ENCODE assay signal across 23 mouse cellular contexts in genomic region chr11:23017943-23018342, GRCm38 (mm10). TPM values are rescaled to one million over a fixed set of nuclear protein-coding genes. Genes with fewer than 3 reads are reported as not detected.
DNase-seq lines count a peak whose midpoint lies in the region; TF ChIP-seq lines count a peak whose summit lies in the region.
"Had no signal": no experiment of that assay in that cellular context is flagged by ENCODE, and none has a peak within 500 bp of the region (broad histone marks: within the 10 kb centered on the region; RNA-seq: fewer than 3 reads in every experiment).

No protein-coding gene starts in this region.

- intact Hi-C loops in heart, postnatal 14 days (cut with DNase I), result no loop called here

- no peak overlapping the region for H3K27ac ChIP-seq in CH12.LX (ENCODE audit: insufficient read depth, low read depth)
- H3K27ac ChIP-seq in forebrain, embryonic 10.5 days, result no peak overlapping the region
- H3K27ac ChIP-seq: embryonic facial prominence, embryonic 10.5 days; embryonic facial prominence, embryonic 12.5 days; forebrain, embryonic 12.5 days had no signal

- H3K4me1 ChIP-seq in CH12.LX (ENCODE audit: control insufficient read depth in 1 of 2, insufficient read depth in 2 of 2), result peaks cover 0 to 7% of the 10 kb centered on the region in 2 experiments; a peak in 1 of 4 replicates
- no peaks in the 10 kb centered on the region for H3K4me1 ChIP-seq in forebrain, embryonic 10.5 days
- H3K4me1 ChIP-seq: forebrain, embryonic 12.5 days had no signal

- in situ Hi-C loops in CH12.LX (cut with MboI; ENCODE audit: low pct_ligation_motif_present, low pct_unique_long_range_greater_than_20kb, low sequenced_read_pairs), result no loop called here

- TF ChIP-seq EP300 in CH12.LX (IDR thresholded peaks at IDR 0.05; ENCODE audit: low read length), result no peak

- no peak for TF ChIP-seq RAD21 in CH12.LX (IDR thresholded peaks at IDR 0.05; ENCODE audit: low read depth, low read length)

- H3K27me3 ChIP-seq in CH12.LX (replicated peaks), result no peaks in the 10 kb centered on the region
- no peaks in the 10 kb centered on the region for H3K27me3 ChIP-seq in forebrain, embryonic 10.5 days (ENCODE audit: poor library complexity, severe bottlenecking)
- H3K27me3 ChIP-seq: embryonic facial prominence, embryonic 12.5 days; forebrain, embryonic 12.5 days; Patski had no signal

- dilution Hi-C loops in CH12.LX (cut with MboI; ENCODE audit: extremely low pct_ligation_motif_present, extremely low pct_unique_long_range_greater_than_20kb, low sequenced_read_pairs), result no loop called here

- H3K9me3 ChIP-seq in CH12.LX (replicated peaks; ENCODE audit: low read length), result peaks cover 6% of the 10 kb centered on the region
- H3K9me3 ChIP-seq in forebrain, embryonic 10.5 days, result peaks cover 5% of the 10 kb centered on the region; the same call in 1 of the 2 replicates
- H3K9me3 ChIP-seq: embryonic facial prominence, embryonic 10.5 days; embryonic facial prominence, embryonic 12.5 days; forebrain, embryonic 12.5 days had no signal

- no peak overlapping the region for H3K4me3 ChIP-seq in CH12.LX (replicated peaks in 1 of 3; ENCODE audit: low read depth in 2 of 3, low read length in 2 of 3, poor library complexity in 1 of 3)
- no peak overlapping the region for H3K4me3 ChIP-seq in forebrain, embryonic 10.5 days
- H3K4me3 ChIP-seq: embryonic facial prominence, embryonic 10.5 days; embryonic facial prominence, embryonic 12.5 days; forebrain, embryonic 12.5 days had no signal

- H3K4me2 ChIP-seq in CH12.LX (ENCODE audit: insufficient read depth, low read depth, poor library complexity, severe bottlenecking), result no peak overlapping the region
- H3K4me2 ChIP-seq: embryonic facial prominence, embryonic 12.5 days; forebrain, embryonic 12.5 days had no signal

- TF ChIP-seq CTCF in CH12.LX (conservative IDR thresholded peaks at IDR 0.05 in 1 of 2, IDR thresholded peaks at IDR 0.05 in 1 of 2; ENCODE audit: low read depth in 2 of 2, low read length in 2 of 2), result no peak

- no peak for TF ChIP-seq POLR2A in CH12.LX (IDR thresholded peaks at IDR 0.05; ENCODE audit: low read depth, low read length)

- H3K36me3 ChIP-seq in CH12.LX (replicated peaks in 1 of 2; ENCODE audit: control insufficient read depth in 1 of 2, insufficient read depth in 1 of 2, low read length in 1 of 2), result peaks cover 0 to 3% of the 10 kb centered on the region in 2 experiments
- no peaks in the 10 kb centered on the region for H3K36me3 ChIP-seq in forebrain, embryonic 10.5 days (replicated peaks)
- H3K36me3 ChIP-seq: embryonic facial prominence, embryonic 10.5 days; embryonic facial prominence, embryonic 12.5 days; forebrain, embryonic 12.5 days had no signal

- H3K79me2 ChIP-seq in CH12.LX (replicated peaks; ENCODE audit: control insufficient read depth, extremely low read depth, insufficient read depth, poor library complexity, severe bottlenecking), result no peaks in the 10 kb centered on the region

- peak; percentile 35 for DNase-seq in 416B (ENCODE audit: low read depth)
- peak; percentile 31 for DNase-seq in CH12.LX (ENCODE audit: extremely low read depth)
- peak; percentile 43 for DNase-seq in R1 (ENCODE audit: low read depth, low spot score)
- DNase-seq in induced T-regulatory cell, adult 2 months (ENCODE audit: low read depth), result peak; percentile 22
- DNase-seq in forebrain, embryonic 10.5 days (ENCODE audit: extremely low spot score, low spot score), result no peak
- DNase-seq in embryo, embryonic 9.5 days (ENCODE audit: extremely low spot score), result no peak
- DNase-seq in heart, postnatal 14 days, result no peak
- DNase-seq in spleen, postnatal 36 days (ENCODE audit: low spot score in 2 of 2), result no peak
- DNase-seq: adrenal gland, adult 2 months; adrenal gland, postnatal 10 days; adrenal gland, postnatal 25 days; B cell, adult 2 months; cerebellum, adult 11 months; cerebellum, adult 18-20 months; cerebellum, adult 8-10 months; cerebellum, adult 9-11 months; cerebellum, postnatal 14 days; cerebellum, postnatal 36 days; embryo, embryonic 11 days had no signal

- WGBS in forebrain, embryonic 10.5 days, result 91% methylated on average over 4 of the region's 4 CpGs

- H3K9ac ChIP-seq in CH12.LX (ENCODE audit: insufficient read depth, low read depth), result no peak overlapping the region
- H3K9ac ChIP-seq: embryonic facial prominence, embryonic 12.5 days; forebrain, embryonic 12.5 days had no signal

TF ChIP-seq in CH12.LX, 34 proteins besides CTCF, POLR2A, EP300 and RAD21:
- TF ChIP-seq ZMIZ1 (IDR thresholded peaks at IDR 0.05; ENCODE audit: low read depth, low read length), result no peak
- no peak for TF ChIP-seq MAX (IDR thresholded peaks at IDR 0.05; ENCODE audit: low read length)
- TF ChIP-seq CHD2 (IDR thresholded peaks at IDR 0.05; ENCODE audit: low read length), result no peak
- TF ChIP-seq JUN (IDR thresholded peaks at IDR 0.05; ENCODE audit: insufficient read depth, low read depth, low read length), result no peak
- TF ChIP-seq POLR2AphosphoS2 (IDR thresholded peaks at IDR 0.05; ENCODE audit: low read depth, low read length), result no peak
- no peak for TF ChIP-seq ELF1 (IDR thresholded peaks at IDR 0.05; ENCODE audit: low read depth, low read length)
- TF ChIP-seq E2F4 (IDR thresholded peaks at IDR 0.05; ENCODE audit: insufficient replicate concordance, low read depth, low read length), result no peak
- no peak for TF ChIP-seq CHD1 (IDR thresholded peaks at IDR 0.05; ENCODE audit: low read depth, low read length)
- TF ChIP-seq ZKSCAN1 (IDR thresholded peaks at IDR 0.05; ENCODE audit: borderline replicate concordance, low read depth, low read length), result no peak
- TF ChIP-seq ETS1 (conservative IDR thresholded peaks at IDR 0.05; ENCODE audit: low read depth, low read length), result no peak
- TF ChIP-seq SIN3A (IDR thresholded peaks at IDR 0.05; ENCODE audit: low read length), result no peak
- TF ChIP-seq MEF2A (IDR thresholded peaks at IDR 0.05; ENCODE audit: borderline replicate concordance, low read depth, low read length), result no peak
- TF ChIP-seq MAFK (IDR thresholded peaks at IDR 0.05; ENCODE audit: insufficient replicate concordance, low read length), result no peak
- no peak for TF ChIP-seq USF2 (conservative IDR thresholded peaks at IDR 0.05; ENCODE audit: low read depth, low read length)
- TF ChIP-seq MAZ (IDR thresholded peaks at IDR 0.05; ENCODE audit: low read depth, low read length), result no peak
- TF ChIP-seq TCF12 (IDR thresholded peaks at IDR 0.05; ENCODE audit: low read depth, low read length), result no peak
- TF ChIP-seq ZC3H11A (IDR thresholded peaks at IDR 0.05; ENCODE audit: low read depth, low read length), result no peak

RNA-seq across cellular contexts. Expression of gene Fam161a, which starts 10.6 kb away (rescaled TPM):
- total RNA-seq in CH12.LX (2012; rRNA removed) (1.5 and 2.0 TPM in 2 replicates), CH12.LX (2014; rRNA removed) (0.69 and 1.4 TPM in 2 replicates)
- polyA plus RNA-seq in CH12.LX (2012; ENCODE audit: insufficient read length, low read depth), result 1.3 and 2.0 TPM in 2 replicates
- polyA plus RNA-seq in forebrain, embryonic 10.5 days (2016; fragmentation: Nextera tagmentation; extraction: Ambion mirVana), result 1.8 and 2.2 TPM in 2 replicates
- total RNA-seq in heart, postnatal 14 days (2021), result 1 to 10 TPM; 2.9 to 3.8 TPM

RNA-seq across cellular contexts. Expression of gene Cct4, which starts 27.6 kb away (rescaled TPM):
- total RNA-seq in CH12.LX (2012; rRNA removed) (475 and 482 TPM in 2 replicates), CH12.LX (2014; rRNA removed) (874 and 992 TPM in 2 replicates)
- 512 and 569 TPM in 2 replicates for polyA plus RNA-seq in CH12.LX (2012; ENCODE audit: insufficient read length, low read depth)
- polyA plus RNA-seq in forebrain, embryonic 10.5 days (2016; fragmentation: Nextera tagmentation; extraction: Ambion mirVana), result 422 and 434 TPM in 2 replicates
- total RNA-seq in heart, postnatal 14 days (2021), result 100 to 1,000 TPM; 108 to 120 TPM

RNA-seq across cellular contexts. Expression of gene Commd1, which starts 35.8 kb away (rescaled TPM):
- total RNA-seq in CH12.LX (2012; rRNA removed), result 109 and 127 TPM in 2 replicates
- total RNA-seq in CH12.LX (2014; rRNA removed), result 163 and 192 TPM in 2 replicates
- 113 and 137 TPM in 2 replicates for polyA plus RNA-seq in CH12.LX (2012; ENCODE audit: insufficient read length, low read depth)
- 385 and 388 TPM in 2 replicates for polyA plus RNA-seq in forebrain, embryonic 10.5 days (2016; fragmentation: Nextera tagmentation; extraction: Ambion mirVana)
- total RNA-seq in heart, postnatal 14 days (2021), result 100 to 1,000 TPM; 150 to 168 TPM

RNA-seq across cellular contexts. Expression of gene Gm28048, which starts 36.1 kb away (rescaled TPM):
- total RNA-seq in CH12.LX (2012; rRNA removed), result 30.8 and 32.6 TPM in 2 replicates
- total RNA-seq in CH12.LX (2014; rRNA removed), result 93.3 and 101 TPM in 2 replicates
- polyA plus RNA-seq in CH12.LX (2012; ENCODE audit: insufficient read length, low read depth), result 47.3 and 59.5 TPM in 2 replicates
- 4.3 and 4.4 TPM in 2 replicates for polyA plus RNA-seq in forebrain, embryonic 10.5 days (2016; fragmentation: Nextera tagmentation; extraction: Ambion mirVana)
- 1 to 10 TPM; 5.5 to 9.2 TPM for total RNA-seq in heart, postnatal 14 days (2021)
- polyA plus RNA-seq: adrenal gland, adult 2 months had no signal

RNA-seq across cellular contexts. Expression of gene Zrsr1, which starts 46.1 kb away (rescaled TPM):
- total RNA-seq in CH12.LX (2012; rRNA removed) (4.0 and 4.4 TPM in 2 replicates), CH12.LX (2014; rRNA removed) (4.7 and 4.8 TPM in 2 replicates)
- 9.3 and 12.9 TPM in 2 replicates for polyA plus RNA-seq in CH12.LX (2012; ENCODE audit: insufficient read length, low read depth)
- polyA plus RNA-seq in forebrain, embryonic 10.5 days (2016; fragmentation: Nextera tagmentation; extraction: Ambion mirVana), result 2.4 and 2.8 TPM in 2 replicates
- 10 to 100 TPM; 10.2 to 11.6 TPM for total RNA-seq in heart, postnatal 14 days (2021)

Comparison
In these comparisons a context has a peak if more than half of its experiments do, and no peak if none do; other contexts are left out.
1. DNase-seq: peak in 416B (single experiment), CH12.LX (single experiment), R1 (single experiment) and induced T-regulatory cell, adult 2 months (single experiment); none in forebrain, embryonic 10.5 days (single experiment), embryo, embryonic 9.5 days (single experiment), heart, postnatal 14 days (0 of 2) and spleen, postnatal 36 days (0 of 2).